Mouse (Mus musculus) forebrain, embryonic 16.5 days (tissue): ENCODE results near the gene Zbtb46. TPM values are rescaled to one million over a fixed set of nuclear protein-coding genes. Genes with fewer than 3 reads are reported as not detected.
"Not testable (repeated sequence)": the region's sequence is repeated elsewhere in the genome, so short reads cannot be mapped to it uniquely, and the experiment has no call there.

ENCODE experiments used
- ATAC-seq: fragments of 200-750 bp; cut with Nextera tagmentation; 2 replicates; pipeline ENCODE4 v1.8.0; 2017; ENCODE audit warnings: mild to moderate bottlenecking, moderate library complexity
- H3K27ac ChIP-seq: fragments of 300-500 bp; sonication (generic); 2 replicates; pipeline ENCODE4 v1.5.1; 2014; ENCODE audit warnings: low read length, control low read depth
- H3K27me3 ChIP-seq: fragments of 300-500 bp; sonication (generic); replicated peaks from 2 replicates; pipeline ENCODE4 v1.6.1; 2014; ENCODE audit warnings: low read length; ENCODE audit not compliant: control insufficient read depth, insufficient read depth
- H3K36me3 ChIP-seq: fragments of 300-500 bp; sonication (generic); 2 replicates; pipeline ENCODE4 v1.6.1; 2014; ENCODE audit not compliant: control insufficient read depth, insufficient read depth
- H3K4me1 ChIP-seq: fragments of 300-500 bp; sonication (generic); replicated peaks from 2 replicates; pipeline ENCODE4 v1.6.1; 2014; ENCODE audit warnings: low read length; ENCODE audit not compliant: control insufficient read depth, insufficient read depth
- H3K4me2 ChIP-seq: fragments of 300-500 bp; sonication (generic); 2 replicates; pipeline ENCODE4 v1.6.1; 2014; ENCODE audit warnings: mild to moderate bottlenecking, low read length, control low read depth
- H3K4me3 ChIP-seq: fragments of 300-500 bp; sonication (generic); replicated peaks from 2 replicates; pipeline ENCODE4 v1.5.1; 2014; ENCODE audit warnings: mild to moderate bottlenecking, low read length, control low read depth
- H3K9ac ChIP-seq: fragments of 300-500 bp; sonication (generic); replicated peaks from 2 replicates; pipeline ENCODE4 v1.6.1; 2014; ENCODE audit warnings: low read depth, low read length, control low read depth
- H3K9me3 ChIP-seq: fragments of 300-500 bp; sonication (generic); 2 replicates; pipeline ENCODE4 v1.6.1; 2016; ENCODE audit warnings: low read length; ENCODE audit not compliant: control insufficient read depth
- WGBS: fragments of 180-500 bp; shearing (Covaris S2); extraction: QIAGEN DNeasy Blood & Tissue Kit; methylation state at CpG from one replicate; pipeline ENCODE4 v1.1.7; 2014; 5-methylcytosine and 5-hydroxymethylcytosine counted together
- polyA plus RNA-seq: library from polyadenylated mRNA; unstranded; fragments of >200 nt; fragmentation: Nextera tagmentation; extraction: Ambion mirVana; gene quantifications from 2 replicates; pipeline ENCODE4 v1.2.1, GENCODE M21; 2015

Gene Zbtb46
- polyA plus RNA-seq, result 9.5 and 11.9 TPM in 2 replicates

GRCm38 (mm10) chr2:181459153-181459672, at the start of gene Zbtb46:
TSS of gene Zbtb46 (minus strand) at chr2:181459426.
- no peaks in the 10 kb centered on the region for H3K9me3 ChIP-seq
- H3K4me2 ChIP-seq, result peak within 1 kb of the TSS; percentile 81
- peaks cover 23% of the 10 kb centered on the region for H3K27me3 ChIP-seq
- H3K4me1 ChIP-seq, result peaks cover 19% of the 10 kb centered on the region
- under 1% methylated on average over 75 of the region's 83 CpGs for WGBS
- H3K36me3 ChIP-seq, result no peaks in the 10 kb centered on the region
- H3K9ac ChIP-seq, result peak within 1 kb of the TSS; percentile 75
- ATAC-seq, result peak; percentile 85
- peak within 1 kb of the TSS; percentile 75 for H3K4me3 ChIP-seq
- 0 out of 2 replicates have a peak within 1 kb of the TSS, but pooled peaks have one; percentile 20 for H3K27ac ChIP-seq

- no peak overlapping the region for H3K4me3 ChIP-seq
- H3K36me3 ChIP-seq, result peaks cover 23% of the 10 kb centered on the region
- ATAC-seq, result no peak
- no peaks in the 10 kb centered on the region for H3K27me3 ChIP-seq
- H3K4me1 ChIP-seq, result peaks cover 16% of the 10 kb centered on the region
- no peak overlapping the region for H3K4me2 ChIP-seq
- H3K27ac ChIP-seq, result no peak overlapping the region
- H3K9ac ChIP-seq, result no peak overlapping the region
- 72% methylated on average over 4 of the region's 4 CpGs for WGBS
- H3K9me3 ChIP-seq, result no peaks in the 10 kb centered on the region
Observed at GRCm38 (mm10) chr2:181498644-181499043, 39.4 kb upstream of the Zbtb46 start.

GRCm38 (mm10) chr2:181497548-181497875, 38.3 kb upstream of the Zbtb46 start:
- Histone ChIP-seq H3K27ac (peak overlapping the region; percentile 76; the same call in 1 of the 2 replicates), H3K36me3 (peaks cover 18% of the 10 kb centered on the region), H3K9me3 (no peaks in the 10 kb centered on the region), H3K4me2 (peak overlapping the region; percentile 71), H3K4me3 (peak overlapping the region; percentile 70), H3K27me3 (no peaks in the 10 kb centered on the region), H3K4me1 (peaks cover 16% of the 10 kb centered on the region), H3K9ac (peak overlapping the region; percentile 77)
- WGBS, result 0% methylated on average over 12 of the region's 12 CpGs
- peak; percentile 7; the same call in 1 of the 2 replicates for ATAC-seq

- peak within 1 kb of the TSS; percentile 70 for H3K4me3 ChIP-seq
- H3K27ac ChIP-seq, result peak within 1 kb of the TSS; percentile 82
- H3K4me1 ChIP-seq, result peaks cover 16% of the 10 kb centered on the region
- whole genome bisulfite sequencing, result under 1% methylated on average over 45 of the region's 46 CpGs
- no peaks in the 10 kb centered on the region for H3K9me3 ChIP-seq
- no peaks in the 10 kb centered on the region for H3K27me3 ChIP-seq
- peak within 1 kb of the TSS; percentile 82 for H3K4me2 ChIP-seq
- peaks cover 14% of the 10 kb centered on the region for H3K36me3 ChIP-seq
- ATAC-seq, result peak; percentile 99
- peak within 1 kb of the TSS; percentile 77 for H3K9ac ChIP-seq
Observed at GRCm38 (mm10) chr2:181496831-181497547, 37.8 kb upstream of the Zbtb46 start, which contains the start of gene Tpd52l2. TSS of gene Tpd52l2 (plus strand) at chr2:181497142.

- Histone ChIP-seq H3K4me2 (peak overlapping the region; percentile 82), H3K27me3 (no peaks in the 10 kb centered on the region), H3K9ac (peak overlapping the region; percentile 69), H3K4me1 (peaks cover 16% of the 10 kb centered on the region), H3K27ac (peak overlapping the region; percentile 82), H3K36me3 (peaks cover 8% of the 10 kb centered on the region; the same call in 1 of the 2 replicates), H3K4me3 (peak overlapping the region; percentile 70), H3K9me3 (no peaks in the 10 kb centered on the region)
- ATAC-seq, result peak; percentile 39
- 15% methylated on average over 8 of the region's 8 CpGs for WGBS
Observed at GRCm38 (mm10) chr2:181496281-181496680, 37.1 kb upstream of the Zbtb46 start.

- H3K4me2 ChIP-seq, ATAC-seq, H3K27me3 ChIP-seq, H3K9ac ChIP-seq, H3K9me3 ChIP-seq, H3K27ac ChIP-seq, H3K4me3 ChIP-seq, H3K36me3 ChIP-seq: not testable (repeated sequence)
- WGBS, result 66% methylated on average over 8 of the region's 8 CpGs
- peaks cover 16% of the 10 kb centered on the region for H3K4me1 ChIP-seq
Observed at GRCm38 (mm10) chr2:181495845-181496244, 36.6 kb upstream of the Zbtb46 start.

- no peak overlapping the region for H3K4me2 ChIP-seq
- H3K9ac ChIP-seq, result no peak overlapping the region
- no peaks in the 10 kb centered on the region for H3K9me3 ChIP-seq
- H3K36me3 ChIP-seq, result no peaks in the 10 kb centered on the region
- H3K27me3 ChIP-seq, result no peaks in the 10 kb centered on the region
- H3K27ac ChIP-seq, result no peak overlapping the region
- 59% methylated on average over 26 of the region's 26 CpGs for WGBS
- no peak for ATAC-seq
- H3K4me3 ChIP-seq, result no peak overlapping the region
- H3K4me1 ChIP-seq, result peaks cover 16% of the 10 kb centered on the region
Observed at GRCm38 (mm10) chr2:181494266-181494945, 35.2 kb upstream of the Zbtb46 start.

GRCm38 (mm10) chr2:181493156-181493927, 34.1 kb upstream of the Zbtb46 start, which contains the start of gene Abhd16b:
TSS of gene Abhd16b (plus strand) at chr2:181493206.
- H3K4me1 ChIP-seq, result peaks cover 14% of the 10 kb centered on the region
- no peak for ATAC-seq
- no peak within 1 kb of the TSS for H3K4me3 ChIP-seq
- 85% methylated on average over 31 of the region's 31 CpGs for WGBS
- H3K4me2 ChIP-seq, result no peak within 1 kb of the TSS
- H3K27ac ChIP-seq, result no peak within 1 kb of the TSS
- H3K9me3 ChIP-seq, result no peaks in the 10 kb centered on the region
- no peak within 1 kb of the TSS for H3K9ac ChIP-seq
- no peaks in the 10 kb centered on the region for H3K36me3 ChIP-seq
- no peaks in the 10 kb centered on the region for H3K27me3 ChIP-seq

- no peak overlapping the region for H3K27ac ChIP-seq
- H3K27me3 ChIP-seq, result no peaks in the 10 kb centered on the region
- no peak overlapping the region for H3K9ac ChIP-seq
- H3K9me3 ChIP-seq, result no peaks in the 10 kb centered on the region
- H3K36me3 ChIP-seq, result no peaks in the 10 kb centered on the region
- H3K4me3 ChIP-seq, result no peak overlapping the region
- H3K4me2 ChIP-seq, result no peak overlapping the region
- ATAC-seq, result no peak
- H3K4me1 ChIP-seq, result peaks cover 6% of the 10 kb centered on the region
- 39% methylated on average over 3 of the region's 3 CpGs for WGBS
Observed at GRCm38 (mm10) chr2:181492206-181492605, 33.0 kb upstream of the Zbtb46 start.
